Mouse (Mus musculus): Measurements from ENCODE around the gene Krt12. TPM values are rescaled to one million over a fixed set of nuclear protein-coding genes. Genes with fewer than 3 reads are reported as not detected.

Krt12 gene
- polyA plus RNA-seq, 1 experiment from 2014 or later = not detected

GRCm38 (mm10) chr11:99369229-99369628 lies 52.8 kb downstream of the Krt12 start:
- 12% methylated on average over 3 of the region's 3 CpGs for WGBS
- Histone ChIP-seq H3K27me3 (ENCODE audit: control insufficient read depth, insufficient read depth, low read length) (peaks cover 3% of the 10 kb centered on the region; the same call in 1 of the 2 replicates), H3K4me3 (ENCODE audit: low read length) (no peak overlapping the region), H3K36me3 (ENCODE audit: control insufficient read depth, insufficient read depth, low read length) (no peaks in the 10 kb centered on the region), H3K4me2 (replicated peaks; ENCODE audit: low read depth, low read length) (no peak overlapping the region), H3K4me1 (ENCODE audit: control insufficient read depth, insufficient read depth, low read length) (no peaks in the 10 kb centered on the region), H3K27ac (ENCODE audit: low read depth, low read length) (no peak overlapping the region), H3K9ac (ENCODE audit: low read depth, low read length) (no peak overlapping the region), H3K9me3 (ENCODE audit: control insufficient read depth, low read length) (no peaks in the 10 kb centered on the region)
- ATAC-seq (ENCODE audit: low FRiP score, low TSS enrichment) = no peak

GRCm38 (mm10) chr11:99366791-99367190 lies 55.3 kb downstream of the Krt12 start:
- ATAC-seq (ENCODE audit: low FRiP score, low TSS enrichment) = no peak
- Histone ChIP-seq H3K9me3 (ENCODE audit: control insufficient read depth, low read length) (no peaks in the 10 kb centered on the region), H3K27me3 (ENCODE audit: control insufficient read depth, insufficient read depth, low read length) (peaks cover 3% of the 10 kb centered on the region; the same call in 1 of the 2 replicates), H3K9ac (ENCODE audit: low read depth, low read length) (no peak overlapping the region), H3K4me3 (ENCODE audit: low read length) (no peak overlapping the region), H3K36me3 (ENCODE audit: control insufficient read depth, insufficient read depth, low read length) (no peaks in the 10 kb centered on the region), H3K4me1 (ENCODE audit: control insufficient read depth, insufficient read depth, low read length) (no peaks in the 10 kb centered on the region), H3K4me2 (replicated peaks; ENCODE audit: low read depth, low read length) (no peak overlapping the region), H3K27ac (ENCODE audit: low read depth, low read length) (no peak overlapping the region)
- 38% methylated on average over 10 of the region's 10 CpGs for WGBS

Other genes starting within 250 kb of the Krt12 start
- gene Smarce1, start 191.2 kb downstream of the Krt12 start, polyA plus RNA-seq (2014; fragmentation: Nextera tagmentation; extraction: Ambion mirVana) = 190 and 229 TPM in 2 replicates
- gene Krt222, start 178.2 kb downstream of the Krt12 start, polyA plus RNA-seq (2014; fragmentation: Nextera tagmentation; extraction: Ambion mirVana) = 0.11 and 0.51 TPM in 2 replicates
- gene Krt24, start 137.0 kb downstream of the Krt12 start, polyA plus RNA-seq (2014; fragmentation: Nextera tagmentation; extraction: Ambion mirVana) = not detected in 2 replicates
- not detected in 2 replicates for gene Krt25, start 99.3 kb downstream of the Krt12 start, polyA plus RNA-seq (2014; fragmentation: Nextera tagmentation; extraction: Ambion mirVana)
- gene Krt26, start 84.3 kb downstream of the Krt12 start, polyA plus RNA-seq (2014; fragmentation: Nextera tagmentation; extraction: Ambion mirVana) = not detected in 2 replicates
- not detected in 2 replicates for gene Krt27, start 71.2 kb downstream of the Krt12 start, polyA plus RNA-seq (2014; fragmentation: Nextera tagmentation; extraction: Ambion mirVana)
- gene Krt28, start 47.4 kb downstream of the Krt12 start, polyA plus RNA-seq (2014; fragmentation: Nextera tagmentation; extraction: Ambion mirVana) = 0.18 TPM in 1 of 2 replicates, not detected in the other
- 31.3 and 37.5 TPM in 2 replicates for gene Krt10, start 32.9 kb downstream of the Krt12 start, polyA plus RNA-seq (2014; fragmentation: Nextera tagmentation; extraction: Ambion mirVana)
- 0.22 and 0.36 TPM in 2 replicates for gene Krt20, start 15.9 kb upstream of the Krt12 start, polyA plus RNA-seq (2014; fragmentation: Nextera tagmentation; extraction: Ambion mirVana)
- 24.7 and 33.3 TPM in 2 replicates for gene Krt23, start 70.9 kb upstream of the Krt12 start, polyA plus RNA-seq (2014; fragmentation: Nextera tagmentation; extraction: Ambion mirVana)
- 0.43 and 0.69 TPM in 2 replicates for gene Krt39, start 99.1 kb upstream of the Krt12 start, polyA plus RNA-seq (2014; fragmentation: Nextera tagmentation; extraction: Ambion mirVana)
- not detected in 2 replicates for gene Krt40, start 120.9 kb upstream of the Krt12 start, polyA plus RNA-seq (2014; fragmentation: Nextera tagmentation; extraction: Ambion mirVana)
- gene Krtap3-3, start 128.6 kb upstream of the Krt12 start, polyA plus RNA-seq (2014; fragmentation: Nextera tagmentation; extraction: Ambion mirVana) = not detected in 2 replicates
- not detected in 2 replicates for gene Krtap3-2, start 134.6 kb upstream of the Krt12 start, polyA plus RNA-seq (2014; fragmentation: Nextera tagmentation; extraction: Ambion mirVana)
- gene Gm11939, start 137.2 kb upstream of the Krt12 start, polyA plus RNA-seq (2014; fragmentation: Nextera tagmentation; extraction: Ambion mirVana) = not detected in 2 replicates
- not detected in 2 replicates for gene Krtap3-1, start 144.4 kb upstream of the Krt12 start, polyA plus RNA-seq (2014; fragmentation: Nextera tagmentation; extraction: Ambion mirVana)
- gene Krtap1-5, start 158.8 kb upstream of the Krt12 start, polyA plus RNA-seq (2014; fragmentation: Nextera tagmentation; extraction: Ambion mirVana) = not detected in 2 replicates
- not detected in 2 replicates for gene Krtap1-4, start 161.4 kb upstream of the Krt12 start, polyA plus RNA-seq (2014; fragmentation: Nextera tagmentation; extraction: Ambion mirVana)
- not detected in 2 replicates for gene Krtap1-3, start 169.1 kb upstream of the Krt12 start, polyA plus RNA-seq (2014; fragmentation: Nextera tagmentation; extraction: Ambion mirVana)
- gene Krtap9-3, start 175.8 kb upstream of the Krt12 start, polyA plus RNA-seq (2014; fragmentation: Nextera tagmentation; extraction: Ambion mirVana) = not detected in 2 replicates
- not detected in 2 replicates for gene Gm11938, start 181.0 kb upstream of the Krt12 start, polyA plus RNA-seq (2014; fragmentation: Nextera tagmentation; extraction: Ambion mirVana)
- not detected in 2 replicates for gene Gm11937, start 187.9 kb upstream of the Krt12 start, polyA plus RNA-seq (2014; fragmentation: Nextera tagmentation; extraction: Ambion mirVana)
- gene Krtap2-4, start 192.6 kb upstream of the Krt12 start, polyA plus RNA-seq (2014; fragmentation: Nextera tagmentation; extraction: Ambion mirVana) = not detected in 2 replicates
- not detected in 2 replicates for gene Gm11562, start 198.2 kb upstream of the Krt12 start, polyA plus RNA-seq (2014; fragmentation: Nextera tagmentation; extraction: Ambion mirVana)
- gene Krtap4-1, start 206.0 kb upstream of the Krt12 start, polyA plus RNA-seq (2014; fragmentation: Nextera tagmentation; extraction: Ambion mirVana) = not detected in 2 replicates
- gene Krtap4-2, start 212.8 kb upstream of the Krt12 start, polyA plus RNA-seq (2014; fragmentation: Nextera tagmentation; extraction: Ambion mirVana) = not detected in 2 replicates
- not detected in 2 replicates for gene Krtap4-7, start 221.8 kb upstream of the Krt12 start, polyA plus RNA-seq (2014; fragmentation: Nextera tagmentation; extraction: Ambion mirVana)
- not detected in 2 replicates for gene Gm11555, start 228.0 kb upstream of the Krt12 start, polyA plus RNA-seq (2014; fragmentation: Nextera tagmentation; extraction: Ambion mirVana)
- gene Gm11563, start 236.7 kb upstream of the Krt12 start, polyA plus RNA-seq (2014; fragmentation: Nextera tagmentation; extraction: Ambion mirVana) = not detected in 2 replicates
- not detected in 2 replicates for gene Krtap4-6, start 243.7 kb upstream of the Krt12 start, polyA plus RNA-seq (2014; fragmentation: Nextera tagmentation; extraction: Ambion mirVana)

All from kidney, embryonic 14.5 days (tissue).